Mouse (Mus musculus) adrenal gland, adult 8-10 months (tissue): ENCODE measurements around the gene Stip1. TPM values are rescaled to one million over a fixed set of nuclear protein-coding genes. Genes with fewer than 3 reads are reported as not detected.
"Not testable (repeated sequence)": the region's sequence is repeated elsewhere in the genome, so short reads cannot be mapped to it uniquely, and the experiment has no call there.

Experiments
- DNase-seq: peaks from one replicate; pipeline ENCODE4 v3.0.0; 2022
- total RNA-seq, 4 experiments: library from RNA; stranded (reverse); gene quantifications; 2 replicates each; pipeline ENCODE4 v1.2.4; 2022

Gene Stip1
- 100 to 1,000 TPM; 129 to 273 (median 162) TPM for total RNA-seq

DNA sequence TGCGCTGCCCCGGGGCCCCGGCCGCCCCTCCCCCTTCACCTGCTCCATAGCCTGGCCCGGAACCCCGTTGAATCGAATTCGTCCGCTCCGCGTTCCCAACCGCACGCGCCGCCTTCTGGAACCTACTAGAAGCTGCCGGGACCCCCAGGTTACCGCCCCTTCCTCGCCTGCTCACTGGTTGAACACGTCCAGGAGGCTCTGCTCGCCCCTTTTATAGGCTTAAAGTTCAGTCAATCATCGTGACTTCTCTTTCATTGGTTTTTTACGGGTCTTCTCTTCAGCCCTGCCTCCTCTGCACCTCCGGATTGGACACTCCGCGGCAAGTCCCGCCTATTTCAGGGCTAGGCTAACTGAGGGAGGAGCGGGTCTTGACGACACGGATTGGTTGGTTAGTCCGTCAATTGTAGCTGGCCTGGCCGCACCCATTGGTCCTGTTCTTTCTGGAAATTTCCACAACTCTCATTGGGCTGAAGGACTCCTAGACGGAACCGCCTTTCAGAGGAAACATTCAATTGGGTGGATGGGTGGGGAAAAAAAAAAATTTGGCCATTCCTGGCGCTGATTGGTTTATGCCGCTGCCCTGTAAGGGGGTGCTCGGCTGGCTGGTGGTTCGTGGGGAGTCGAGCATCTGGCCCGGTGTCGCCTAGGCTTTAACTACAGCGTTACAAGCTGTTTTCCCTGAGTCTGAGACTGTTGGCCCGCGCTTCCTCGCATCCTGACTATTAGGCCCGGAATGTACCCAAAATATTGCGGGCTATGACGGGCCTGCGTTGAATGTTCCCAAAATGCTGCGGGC is at the start of gene Stip1:
Gene Stip1, minus strand, starts transcription at position 127 of the 796 bp plus-strand sequence.
- peak; percentile 100 for DNase-seq

DNA sequence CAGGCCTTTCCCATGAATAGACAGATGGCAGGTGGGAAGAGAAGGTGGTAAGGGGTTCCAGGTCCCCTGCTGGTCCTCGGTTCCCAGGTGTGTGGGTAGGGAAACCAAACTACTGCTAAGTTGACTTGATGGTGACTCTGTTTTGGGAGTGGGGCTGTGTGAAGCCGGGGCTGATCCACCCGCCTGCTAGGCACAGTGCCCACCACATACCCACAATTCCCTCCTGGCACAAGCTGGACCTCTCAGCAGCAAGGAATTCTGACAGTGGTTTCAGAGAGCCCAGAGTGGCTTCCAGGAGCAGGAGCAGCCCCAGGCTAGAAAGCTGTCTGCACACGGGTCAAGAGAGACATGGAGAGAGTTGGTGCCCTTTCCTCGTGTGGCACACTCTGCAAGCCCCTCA is 49.3 kb upstream of the Stip1 start:
- DNase-seq: no peak

DNA sequence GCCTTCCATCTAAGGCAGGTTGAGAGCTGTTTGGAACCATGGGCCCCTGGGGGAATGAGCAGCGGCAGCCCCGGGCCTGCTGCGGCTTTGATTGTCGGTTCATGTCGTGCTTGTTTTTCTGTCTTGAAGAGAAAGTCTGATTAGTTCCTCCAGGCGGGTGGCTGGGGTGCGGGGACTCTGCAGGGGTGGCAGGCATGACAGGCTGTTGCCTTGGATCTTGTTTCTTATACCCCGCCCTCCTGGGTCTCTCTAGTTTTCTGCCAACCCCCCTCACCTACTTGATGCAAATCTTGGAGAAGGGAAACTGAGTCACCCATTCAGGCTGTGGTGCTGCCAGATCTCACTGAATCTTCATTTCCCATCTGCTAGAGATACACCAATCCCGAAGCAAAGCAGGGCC is 48.8 kb upstream of the Stip1 start:
- no peak for DNase-seq

DNA sequence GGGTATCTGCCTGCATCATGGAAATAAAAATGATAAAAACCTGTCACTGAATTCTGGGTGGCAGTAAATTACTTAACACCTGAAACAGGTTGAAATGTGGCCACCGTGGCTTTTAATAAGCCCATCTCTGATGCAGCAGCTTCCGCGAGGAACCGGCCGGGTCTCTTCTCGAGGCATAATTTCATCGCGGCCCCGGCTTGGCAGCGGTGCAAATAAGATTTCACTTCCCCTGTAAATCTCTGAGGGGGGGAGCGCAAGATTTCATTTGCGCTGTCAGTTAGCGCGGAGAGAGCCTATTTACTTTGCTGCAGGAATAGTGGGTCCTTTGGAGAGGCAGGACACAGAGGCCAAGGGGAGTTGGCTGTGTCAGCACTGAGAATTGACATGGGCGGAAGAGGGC is 45.0 kb upstream of the Stip1 start:
- no peak for DNase-seq

DNA sequence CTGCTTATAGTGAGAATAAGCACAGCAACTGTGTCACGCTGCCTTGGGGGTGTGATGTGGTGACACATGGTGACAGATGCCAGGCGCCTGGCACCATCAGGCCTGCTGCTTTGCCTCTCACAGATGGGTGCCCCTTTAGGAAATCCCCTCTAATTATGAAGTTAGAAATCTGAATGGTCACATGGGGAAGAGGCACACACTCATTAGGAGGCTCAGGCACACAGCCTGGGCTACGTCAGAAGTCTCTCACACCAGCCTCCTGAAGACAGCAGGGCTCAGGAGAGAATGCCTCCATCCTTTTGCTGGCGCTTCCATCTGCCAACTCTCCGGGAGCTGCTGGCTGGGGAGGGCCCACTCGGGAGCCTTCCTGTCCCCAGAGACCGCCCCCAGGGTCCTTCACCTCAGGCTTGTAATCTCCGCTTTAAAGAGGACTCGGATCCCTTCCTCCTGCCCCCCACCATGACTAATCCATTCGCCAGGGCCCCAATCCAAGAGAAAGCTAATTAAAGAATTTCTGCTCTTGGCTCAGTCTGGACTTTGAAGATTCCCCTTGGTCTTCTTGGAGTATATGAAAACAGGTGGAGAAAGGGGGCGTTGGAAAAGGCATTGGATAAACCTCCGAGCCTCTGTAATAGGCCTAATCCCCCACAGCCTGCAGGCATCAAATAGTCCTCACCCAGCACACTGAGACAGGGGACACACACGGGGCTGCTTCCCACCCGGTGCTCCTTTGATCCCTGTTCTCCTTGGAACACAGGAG is 43.4 kb upstream of the Stip1 start:
- no peak for DNase-seq

DNA sequence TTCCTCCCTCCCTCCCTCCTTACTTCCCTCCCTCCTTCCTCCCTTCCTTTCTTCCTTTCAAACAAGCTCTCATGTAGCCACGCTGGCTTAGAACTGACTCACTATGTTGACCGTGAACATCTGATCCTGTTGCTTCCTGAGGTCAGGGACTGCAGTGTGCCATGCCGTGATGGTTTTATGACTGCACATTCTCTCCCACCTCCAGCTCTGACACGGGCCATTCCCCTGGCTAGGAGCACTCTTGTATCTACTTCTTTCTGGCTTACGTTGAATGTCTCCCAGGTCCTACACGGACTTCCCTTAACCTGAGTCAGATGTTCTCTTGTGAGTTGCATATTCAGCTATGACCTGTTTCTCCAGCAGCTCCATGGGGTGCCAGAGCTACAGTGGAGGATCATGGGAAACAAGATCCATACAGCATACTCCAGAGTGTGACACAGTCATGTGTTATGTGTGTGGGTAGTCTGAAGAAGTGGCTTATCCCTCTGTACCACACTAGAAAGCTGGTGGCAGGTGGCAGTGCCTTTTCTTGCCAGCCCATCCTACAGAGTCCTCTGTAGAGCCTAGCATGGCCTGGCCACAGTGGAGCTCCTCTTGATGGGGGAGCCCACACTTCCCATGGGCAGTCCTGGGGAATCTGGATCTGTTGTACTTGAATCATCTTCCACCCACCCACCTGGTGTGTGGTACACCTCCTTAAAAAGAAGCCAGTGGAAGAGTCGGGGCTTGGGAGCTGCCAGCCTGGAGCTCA is 41.9 kb upstream of the Stip1 start:
- peak; percentile 39 for DNase-seq

DNA sequence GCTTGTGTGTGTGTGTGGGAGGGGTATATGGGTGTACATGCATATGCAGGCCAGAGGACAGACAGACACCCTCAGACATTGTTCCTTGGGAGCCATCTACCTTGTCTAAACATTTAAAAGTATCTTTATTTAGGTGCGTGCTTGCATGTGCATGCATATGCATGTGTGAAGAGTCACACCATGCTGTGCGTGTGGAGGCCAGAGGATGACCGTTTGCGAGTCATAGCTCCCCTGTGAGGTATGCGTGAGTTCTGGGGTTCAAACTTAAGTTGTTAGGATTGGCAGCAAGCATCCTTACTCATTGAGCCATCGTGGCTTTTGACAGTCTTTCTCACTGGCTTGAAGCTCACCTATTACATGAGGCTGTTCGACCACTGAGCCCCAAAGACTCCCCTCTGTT is 38.5 kb upstream of the Stip1 start:
- DNase-seq: no peak

DNA sequence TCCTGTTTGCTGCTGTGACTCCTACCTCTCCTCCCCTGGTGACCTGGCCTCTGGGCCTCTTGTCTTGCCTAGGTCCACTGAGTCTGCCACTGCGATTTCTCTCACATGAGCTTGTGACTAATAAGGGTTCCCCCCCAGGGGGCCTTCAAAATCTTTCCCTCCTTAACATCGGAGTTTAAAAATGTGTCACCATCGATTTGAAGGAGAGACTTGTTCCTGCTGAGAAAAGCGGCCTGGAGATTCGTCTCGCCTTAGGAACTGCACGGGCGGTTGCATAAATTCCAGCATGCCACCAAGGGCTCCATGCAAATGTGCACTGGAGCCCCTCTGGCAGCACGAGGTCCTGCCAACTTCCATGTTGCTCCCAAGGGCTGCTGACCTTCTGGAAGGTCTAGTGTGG is 37.9 kb upstream of the Stip1 start:
- no peak for DNase-seq

DNA sequence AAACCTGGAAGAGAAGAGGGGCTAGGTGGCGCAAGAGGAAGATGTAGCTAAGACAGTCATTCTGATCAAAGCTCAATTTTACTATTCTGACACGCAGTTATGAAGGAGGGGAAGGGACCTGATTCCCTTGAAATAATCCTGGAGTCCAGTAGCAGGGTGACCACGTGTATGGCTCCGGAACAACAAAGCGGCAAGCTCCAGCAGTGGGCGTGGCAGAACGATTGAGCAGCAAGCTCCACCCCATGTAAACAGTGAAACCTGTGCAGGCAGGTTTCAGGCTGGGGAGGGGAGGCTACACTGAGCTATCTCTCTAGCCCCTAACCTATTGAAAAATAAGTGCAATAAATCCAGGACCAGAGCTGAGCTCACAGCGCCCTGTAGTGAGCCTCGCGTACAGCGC is 35.6 kb upstream of the Stip1 start:
- not testable (repeated sequence) for DNase-seq

DNA sequence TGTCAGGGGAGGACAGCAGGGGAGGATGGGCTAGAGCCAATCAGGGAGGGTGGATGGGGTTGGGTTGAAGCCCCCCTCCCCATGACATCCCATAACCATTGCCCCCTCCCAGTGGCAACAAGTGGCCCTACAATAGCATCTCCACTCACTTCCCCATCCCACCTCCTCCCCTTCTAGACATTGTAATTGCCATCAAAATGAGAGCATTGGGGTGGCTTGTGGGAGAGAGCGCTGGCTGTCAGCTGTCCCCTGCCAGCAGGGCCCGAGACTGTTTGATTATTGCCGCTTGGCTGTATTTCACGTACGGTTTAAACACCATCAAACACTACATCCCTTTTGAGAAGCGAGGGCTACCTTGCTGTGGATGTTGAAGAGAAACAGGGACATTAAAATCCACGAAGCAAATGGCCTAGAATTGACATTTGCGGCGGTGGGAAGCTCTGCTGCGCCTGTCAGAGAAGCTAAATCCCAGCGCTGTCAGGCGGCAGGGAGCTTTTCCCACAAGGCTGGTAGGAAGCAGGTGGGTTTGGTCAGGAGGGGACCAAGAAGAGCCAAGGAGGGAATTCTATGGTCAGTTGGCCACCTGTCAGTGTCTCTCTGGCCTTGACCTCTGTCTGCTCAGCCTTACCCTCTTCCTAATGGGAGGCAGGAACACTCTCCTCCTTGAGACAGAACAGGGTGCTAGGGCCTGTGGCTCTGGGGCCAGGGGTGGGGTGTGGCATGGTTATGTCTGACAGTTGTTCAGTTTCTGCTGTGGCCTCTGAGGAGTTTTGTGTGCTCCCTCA is 34.4 kb upstream of the Stip1 start:
- no peak for DNase-seq

DNA sequence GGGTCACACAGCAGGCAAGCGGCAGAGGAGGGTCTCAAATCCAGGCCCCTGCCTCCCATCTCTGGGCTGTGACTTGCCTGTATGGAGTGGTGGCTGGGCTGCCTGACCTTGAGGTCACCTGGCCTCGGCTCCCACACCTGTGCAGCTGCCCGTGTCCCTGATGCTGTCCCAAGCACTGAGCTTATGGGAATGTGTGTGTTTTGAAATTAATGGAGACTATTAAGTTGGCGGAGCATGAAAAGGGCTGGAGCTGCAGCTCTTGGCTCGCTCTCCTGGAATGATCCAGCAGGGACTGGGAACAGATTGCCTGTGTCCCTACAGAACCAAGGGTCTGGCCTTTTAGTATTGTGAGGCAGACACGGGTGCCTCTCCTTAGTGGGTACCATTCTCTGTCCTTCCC is 32.5 kb upstream of the Stip1 start:
- DNase-seq: no peak

DNA sequence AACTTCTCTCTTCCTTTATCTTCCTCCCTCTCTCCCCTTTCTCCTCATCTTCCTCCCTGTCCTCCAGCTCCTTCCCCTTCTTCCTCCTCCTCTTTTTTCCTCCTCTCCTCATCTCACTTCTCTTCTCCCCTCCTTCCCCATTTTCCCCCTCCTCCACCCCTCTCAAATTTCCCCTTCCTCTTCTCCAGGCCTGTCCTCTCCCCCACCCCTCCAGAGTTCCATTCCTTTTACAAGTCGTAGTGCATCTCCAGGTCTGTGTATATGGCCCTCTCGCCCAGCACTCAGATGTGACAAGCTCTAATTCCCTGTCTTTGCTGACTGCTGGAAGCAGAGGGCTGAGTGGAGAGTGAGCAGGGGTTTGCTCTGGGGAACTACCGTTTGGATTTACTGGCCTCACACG is 31.0 kb upstream of the Stip1 start:
- DNase-seq: no peak

DNA sequence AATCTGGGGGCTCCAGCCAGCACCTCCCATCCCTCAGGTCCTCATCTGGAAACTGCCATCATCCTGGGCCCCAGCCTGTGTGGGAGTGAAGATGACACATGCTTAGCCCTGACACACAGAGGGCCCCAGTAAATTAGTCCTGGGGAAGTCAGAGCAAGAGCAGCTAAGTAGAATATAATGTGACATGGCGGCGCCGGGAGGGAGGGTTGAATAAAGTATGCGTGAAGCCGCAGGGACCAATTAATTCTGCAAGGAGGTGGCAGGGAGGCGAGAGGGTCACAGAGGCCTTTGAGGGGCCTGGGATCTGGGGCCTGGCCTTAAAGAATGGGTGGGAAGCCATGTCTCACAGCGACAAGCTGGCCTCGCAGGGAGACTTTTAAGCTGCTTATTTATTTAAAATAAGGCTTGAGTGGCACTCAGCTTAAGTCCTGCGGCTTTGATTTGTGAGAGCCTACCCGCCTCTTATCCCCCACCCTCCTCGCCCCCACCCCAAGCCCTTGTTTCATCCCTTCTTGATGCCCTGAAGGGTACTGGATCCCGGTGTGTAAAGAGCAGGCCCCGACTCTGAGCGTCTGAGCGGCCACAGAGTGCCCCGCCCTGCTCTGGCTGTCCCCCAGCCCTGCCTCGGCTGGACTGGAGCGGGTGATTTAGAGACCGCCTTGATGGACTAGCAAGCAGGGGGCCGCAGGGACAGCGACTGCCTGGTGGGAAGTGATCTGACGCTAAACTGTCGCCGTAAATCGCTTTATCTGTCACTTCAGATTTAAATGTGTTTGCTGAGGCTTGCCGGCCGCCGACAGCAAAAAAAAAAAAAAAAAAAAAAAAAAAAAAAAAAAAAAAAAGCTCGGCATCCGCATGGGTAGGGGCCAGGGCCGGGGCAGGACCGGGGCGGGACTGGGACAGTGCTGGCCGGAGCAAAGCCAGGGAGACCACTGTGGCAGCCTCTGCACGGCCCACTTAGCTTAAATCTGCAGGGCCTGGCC is 30.3 kb upstream of the Stip1 start:
- DNase-seq: no peak

DNA sequence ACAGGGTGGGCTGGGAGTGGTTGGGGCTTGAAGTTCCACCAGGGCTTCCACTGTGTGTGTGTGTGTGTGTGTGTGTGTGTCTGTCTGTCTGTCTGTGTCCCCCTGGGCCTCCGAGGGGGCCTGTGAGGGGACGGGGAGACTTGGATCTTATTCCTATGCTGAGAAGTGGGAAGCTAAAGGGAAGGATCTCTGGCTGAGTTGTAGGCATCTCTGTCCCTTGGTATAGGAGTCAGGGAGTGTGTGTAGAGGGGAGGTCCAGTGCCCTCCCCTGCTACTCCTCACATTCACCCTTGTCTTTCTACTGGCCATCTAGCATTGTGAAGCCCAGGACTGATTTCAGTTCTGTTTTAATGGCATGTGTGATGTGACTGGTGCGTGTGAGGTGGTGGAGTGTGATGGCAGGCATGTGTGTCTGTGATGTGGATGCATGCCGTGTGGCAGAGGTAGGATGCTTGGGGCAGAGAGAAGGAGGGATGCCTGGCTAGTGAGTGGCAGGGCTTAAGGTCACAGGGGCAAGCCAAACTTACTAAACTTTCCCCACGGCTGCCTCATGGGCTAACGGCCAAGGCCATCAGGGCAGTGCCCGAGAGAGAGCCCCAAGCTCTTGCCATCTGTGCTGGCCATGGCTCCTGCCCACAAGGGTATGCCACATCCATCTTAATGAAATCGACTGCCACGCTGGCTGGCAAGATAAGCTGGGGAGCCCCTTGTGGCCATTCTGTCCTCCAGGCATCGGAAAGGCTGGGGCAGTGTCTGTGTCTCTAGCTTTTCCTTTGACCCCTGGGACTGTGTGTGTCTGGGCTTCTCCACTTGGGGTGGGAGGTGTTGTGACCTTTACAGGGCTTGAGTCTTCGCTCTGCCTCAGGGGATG is 29.1 kb upstream of the Stip1 start:
- no peak for DNase-seq

DNA sequence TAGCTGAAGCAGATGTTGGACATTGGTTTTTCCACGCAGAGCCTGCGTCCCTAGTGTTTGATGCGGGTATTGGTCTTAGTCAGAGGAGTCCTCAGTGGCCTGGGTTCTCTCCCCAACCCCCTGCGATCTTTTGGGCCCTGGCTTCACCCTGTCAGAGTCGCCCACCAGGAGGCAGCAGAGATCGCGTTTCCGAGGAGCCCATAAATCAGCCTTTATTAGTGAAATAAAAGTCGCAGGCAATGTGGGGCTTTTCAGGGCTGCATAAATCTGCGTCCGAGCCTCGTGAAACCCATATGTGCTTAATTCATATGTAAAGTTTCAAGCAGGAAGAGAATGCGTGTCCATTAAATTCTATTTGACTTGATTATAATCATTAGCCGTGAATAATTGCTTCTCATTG is 28.4 kb upstream of the Stip1 start:
- peak; percentile 60 for DNase-seq

DNA sequence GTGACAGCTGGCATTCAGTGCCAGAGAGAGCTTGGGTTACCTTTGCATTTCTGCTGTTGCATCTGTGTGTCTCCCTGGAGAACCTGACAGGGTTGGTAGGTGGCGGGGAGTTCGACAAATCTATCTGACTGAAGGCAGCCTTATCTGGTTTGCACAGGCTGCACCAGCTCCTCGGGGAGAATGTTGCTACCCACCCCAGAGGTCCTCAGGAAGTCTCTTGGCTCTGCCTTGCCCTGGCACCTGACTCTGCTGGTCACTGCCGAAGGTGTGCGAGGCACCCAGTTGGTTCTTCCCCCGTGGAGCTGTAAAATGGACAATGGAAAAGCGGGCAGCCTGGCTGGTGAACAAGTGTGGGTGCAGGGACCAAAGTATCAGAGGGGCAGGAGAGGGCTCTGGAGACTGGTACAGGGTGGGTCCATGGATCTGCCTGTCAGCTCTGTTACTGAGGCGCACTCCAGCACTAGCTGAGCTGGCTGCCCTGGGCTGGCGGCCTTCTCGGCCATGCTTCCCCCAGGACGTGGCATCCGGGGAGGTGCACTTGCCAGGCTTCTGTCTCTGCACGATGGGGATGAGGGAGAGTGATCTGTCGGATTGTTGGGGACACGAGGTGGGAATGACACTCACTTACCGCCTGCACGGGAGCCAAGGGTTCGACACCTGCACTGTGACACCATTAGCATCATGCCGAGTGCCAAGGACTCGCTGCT is 27.7 kb upstream of the Stip1 start:
- no peak for DNase-seq

DNA sequence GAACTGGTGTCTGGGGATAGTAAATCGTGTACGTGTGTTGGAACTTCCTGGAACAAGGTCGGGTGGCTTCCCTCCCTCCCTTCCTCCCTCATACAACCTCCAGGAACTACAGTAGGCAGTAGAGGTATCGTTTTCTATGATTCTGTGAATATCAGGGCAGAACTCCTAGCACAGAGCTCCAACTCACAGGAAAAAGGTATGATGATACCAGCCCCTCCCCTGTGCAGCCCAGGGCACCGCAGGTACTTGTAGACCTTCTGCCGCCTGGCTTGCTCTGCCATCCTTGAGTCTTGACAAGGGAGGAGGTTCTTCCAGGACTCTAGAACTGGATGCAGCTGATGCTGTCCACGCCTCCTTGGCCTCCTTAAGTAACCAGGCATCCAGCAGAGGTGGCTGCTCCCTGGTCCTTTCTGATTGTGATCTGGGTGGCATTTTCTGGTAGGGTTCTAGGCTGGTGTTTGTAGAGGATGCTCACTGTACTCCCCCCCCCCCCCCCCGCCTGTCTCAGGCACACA is 27.1 kb upstream of the Stip1 start:
- no peak for DNase-seq

DNA sequence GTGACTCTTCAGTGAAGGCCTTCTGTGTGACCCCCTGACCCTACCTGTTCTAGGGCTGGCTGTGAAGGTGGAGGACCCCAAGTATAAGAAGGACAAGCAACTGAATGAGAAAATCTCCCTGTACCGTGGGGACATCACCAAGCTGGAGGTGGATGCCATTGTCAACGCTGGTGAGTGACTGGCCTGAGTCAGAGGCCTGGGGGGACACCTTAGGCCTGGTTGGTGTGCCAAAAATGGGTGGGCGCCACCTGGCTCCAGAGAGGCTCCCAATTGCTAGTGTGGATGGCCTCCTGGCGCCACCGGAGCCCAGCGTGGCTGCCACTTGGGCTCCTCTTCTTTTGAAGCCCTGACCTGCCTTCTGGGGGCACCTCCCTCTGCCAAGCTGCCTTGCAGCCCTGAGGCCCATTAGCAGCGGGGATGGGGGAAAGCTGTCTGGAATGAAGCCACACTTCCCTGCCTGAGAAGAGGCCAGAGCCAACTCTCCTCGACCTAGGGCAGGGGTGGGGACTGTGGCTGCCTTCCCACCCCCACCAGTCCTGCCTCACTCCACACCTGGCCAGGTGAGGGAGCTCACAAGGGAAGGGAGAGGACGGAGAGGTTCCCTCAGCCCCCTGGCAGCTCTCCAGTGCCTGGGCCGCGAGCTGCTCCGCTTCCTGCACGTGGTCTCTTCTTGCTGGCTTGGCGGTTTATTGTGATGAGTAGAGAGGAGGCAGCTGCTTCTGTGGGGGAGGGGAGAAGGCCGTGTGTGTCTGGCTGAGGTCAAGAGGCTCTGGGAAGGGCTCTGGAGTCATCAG is 26.5 kb upstream of the Stip1 start:
- no peak for DNase-seq
